ENCODE assay signal across 8 mouse cellular contexts in the genomic region with DNA sequence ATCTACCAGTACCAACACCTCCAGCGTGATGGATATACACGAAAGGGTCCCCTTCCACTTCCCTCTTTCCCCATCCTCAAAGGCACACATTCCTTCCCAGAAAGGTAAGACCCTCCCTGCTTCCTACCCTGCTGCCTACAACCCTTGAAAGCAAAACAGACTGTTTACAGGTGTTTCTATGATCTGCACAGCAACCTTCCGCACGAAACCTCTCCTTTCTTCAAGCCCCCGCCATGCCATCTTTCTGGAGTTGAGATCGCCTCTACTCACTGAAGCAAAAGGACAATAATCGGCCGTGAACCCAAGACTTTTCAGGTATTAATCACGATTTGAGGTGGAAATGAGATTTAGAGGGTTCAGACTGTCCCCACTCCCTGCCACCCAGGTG. TPM values are rescaled to one million over a fixed set of nuclear protein-coding genes. Genes with fewer than 3 reads are reported as not detected.
DNase-seq lines count a peak whose midpoint lies in the region; ATAC-seq and TF ChIP-seq lines count a peak whose summit lies in the region.

No protein-coding gene starts in this region.

- peak overlapping the region; percentile 91 for H3K4me2 ChIP-seq in heart, embryonic 16.5 days (ENCODE audit: low read depth, low read length)
- peak overlapping the region; percentile 75 for H3K4me2 ChIP-seq in hindbrain, embryonic 12.5 days (replicated peaks)
- H3K4me2 ChIP-seq in midbrain, embryonic 13.5 days (replicated peaks): peak overlapping the region; percentile 70

- no peak overlapping the region for H3K27ac ChIP-seq in heart, embryonic 16.5 days (ENCODE audit: low read length)
- H3K27ac ChIP-seq in bone marrow, adult 2 months (ENCODE audit: control insufficient read depth, insufficient read depth, low read depth, low read length, poor library complexity): no peak overlapping the region
- H3K27ac ChIP-seq in hindbrain, embryonic 12.5 days: no peak overlapping the region
- H3K27ac ChIP-seq in midbrain, embryonic 13.5 days: peak overlapping the region; percentile 66; the same call in 1 of the 2 replicates

- no peaks in the 10 kb centered on the region for H3K27me3 ChIP-seq in heart, embryonic 16.5 days (ENCODE audit: control insufficient read depth, insufficient read depth, low read length)
- H3K27me3 ChIP-seq in hindbrain, embryonic 12.5 days: no peaks in the 10 kb centered on the region
- no peaks in the 10 kb centered on the region for H3K27me3 ChIP-seq in midbrain, embryonic 13.5 days

- peaks cover 6% of the 10 kb centered on the region; the same call in 1 of the 2 replicates for H3K4me1 ChIP-seq in heart, embryonic 16.5 days (ENCODE audit: control insufficient read depth, insufficient read depth, low read length)
- peaks cover 2% of the 10 kb centered on the region; the same call in 1 of the 2 replicates for H3K4me1 ChIP-seq in bone marrow, adult 2 months (ENCODE audit: control insufficient read depth, insufficient read depth, low read length)
- peaks cover 5% of the 10 kb centered on the region; the same call in 1 of the 2 replicates for H3K4me1 ChIP-seq in hindbrain, embryonic 12.5 days
- H3K4me1 ChIP-seq in midbrain, embryonic 13.5 days (replicated peaks): peaks cover 9% of the 10 kb centered on the region

- H3K36me3 ChIP-seq in heart, embryonic 16.5 days (ENCODE audit: control insufficient read depth, insufficient read depth): no peaks in the 10 kb centered on the region
- peaks cover 26% of the 10 kb centered on the region for H3K36me3 ChIP-seq in hindbrain, embryonic 12.5 days
- H3K36me3 ChIP-seq in midbrain, embryonic 13.5 days: peaks cover 27% of the 10 kb centered on the region

- no peak for TF ChIP-seq POLR2A in bone marrow, adult 2 months (IDR thresholded peaks at IDR 0.05; ENCODE audit: borderline replicate concordance, control insufficient read depth, low read depth, low read length)

- TF ChIP-seq CTCF in bone marrow, adult 2 months (IDR thresholded peaks at IDR 0.05; ENCODE audit: control insufficient read depth, insufficient read depth, low read length): no peak

- peak overlapping the region; percentile 77 for H3K4me3 ChIP-seq in heart, embryonic 16.5 days (ENCODE audit: low read length)
- peak overlapping the region; percentile 76 for H3K4me3 ChIP-seq in bone marrow, adult 2 months (replicated peaks; ENCODE audit: control insufficient read depth, low read depth, low read length)
- H3K4me3 ChIP-seq in hindbrain, embryonic 12.5 days: peak overlapping the region; percentile 43
- peak overlapping the region; percentile 64 for H3K4me3 ChIP-seq in midbrain, embryonic 13.5 days (replicated peaks)

- H3K9me3 ChIP-seq in heart, embryonic 16.5 days (replicated peaks; ENCODE audit: control insufficient read depth, low read length): 0 out of 2 replicates have a peak, but pooled peaks cover 3% of the 10 kb centered on the region
- no peaks in the 10 kb centered on the region for H3K9me3 ChIP-seq in hindbrain, embryonic 12.5 days (replicated peaks)
- H3K9me3 ChIP-seq in midbrain, embryonic 13.5 days: no peaks in the 10 kb centered on the region

- DNase-seq in heart, postnatal 36 days: no peak
- no peak for DNase-seq in left cerebral cortex, postnatal 10 days (ENCODE audit: extremely low spot score in 1 of 2, low spot score in 2 of 2)
- no peak for DNase-seq in urinary bladder, postnatal 4 days (ENCODE audit: low spot score in 2 of 2)
- no peak for DNase-seq in frontal cortex, postnatal 36 days (ENCODE audit: low spot score in 2 of 2)

- WGBS in heart, embryonic 16.5 days: 53% methylated on average over 9 of the region's 9 CpGs
- 52% methylated on average over 9 of the region's 9 CpGs for WGBS in bone marrow, adult 2 months
- 60% methylated on average over 9 of the region's 9 CpGs for WGBS in hindbrain, embryonic 12.5 days
- WGBS in midbrain, embryonic 13.5 days: 64% methylated on average over 9 of the region's 9 CpGs

- intact Hi-C loops in heart, postnatal 36 days (cut with DNase I): loop anchor here (5.0 kb wide), 2 partner anchors 86 to 129 kb away; partner anchors contain the start of genes Zfp568 and Zfp84
- intact Hi-C loops in left cerebral cortex, postnatal 10 days (cut with DNase I): no loop called here

- no peak for ATAC-seq in heart, embryonic 16.5 days (replicated peaks; ENCODE audit: extremely low read depth, insufficient read depth, low FRiP score)
- ATAC-seq in hindbrain, embryonic 12.5 days (ENCODE audit: low FRiP score): no peak
- no peak for ATAC-seq in midbrain, embryonic 13.5 days

- H3K9ac ChIP-seq in heart, embryonic 16.5 days (ENCODE audit: low read length): peak overlapping the region; percentile 77
- H3K9ac ChIP-seq in hindbrain, embryonic 12.5 days: peak overlapping the region; percentile 75
- peak overlapping the region; percentile 77 for H3K9ac ChIP-seq in midbrain, embryonic 13.5 days (replicated peaks)

RNA-seq across cellular contexts. Expression of gene Zfp940, which starts 0.6 kb away (rescaled TPM):
- 1.5 TPM in 2 replicates for polyA plus RNA-seq in heart, embryonic 16.5 days (2015; fragmentation: Nextera tagmentation; extraction: Ambion mirVana)
- under 1 TPM; 0.39 to 0.49 TPM for total RNA-seq in heart, postnatal 36 days (2021)
- polyA plus RNA-seq in bone marrow, adult 2 months (2011; ENCODE audit: insufficient read depth, insufficient read length, low replicate concordance, missing spikeins): 0.34 and 6.7 TPM in 2 replicates
- polyA plus RNA-seq in hindbrain, embryonic 12.5 days (2016; fragmentation: Nextera tagmentation; extraction: Ambion mirVana): 11.4 and 11.8 TPM in 2 replicates
- polyA plus RNA-seq in midbrain, embryonic 13.5 days (2015; fragmentation: Nextera tagmentation; extraction: Ambion mirVana): 12.8 and 14.4 TPM in 2 replicates
- 10 to 100 TPM; 17.0 to 24.6 TPM for total RNA-seq in left cerebral cortex, postnatal 10 days (2021)

RNA-seq across cellular contexts. Expression of gene Zfp420, which starts 7.0 kb away (rescaled TPM):
- 4.2 and 5.4 TPM in 2 replicates for polyA plus RNA-seq in heart, embryonic 16.5 days (2015; fragmentation: Nextera tagmentation; extraction: Ambion mirVana)
- total RNA-seq in heart, postnatal 36 days (2021): 1 to 10 TPM; 2.9 TPM
- polyA plus RNA-seq in bone marrow, adult 2 months (2011; ENCODE audit: insufficient read depth, insufficient read length, low replicate concordance, missing spikeins): 0.79 and 5.3 TPM in 2 replicates
- polyA plus RNA-seq in hindbrain, embryonic 12.5 days (2016; fragmentation: Nextera tagmentation; extraction: Ambion mirVana): 12.7 and 14.6 TPM in 2 replicates
- polyA plus RNA-seq in midbrain, embryonic 13.5 days (2015; fragmentation: Nextera tagmentation; extraction: Ambion mirVana): 18.3 and 19.9 TPM in 2 replicates
- total RNA-seq in left cerebral cortex, postnatal 10 days (2021): 10 to 100 TPM; 14.6 to 14.7 TPM

RNA-seq across cellular contexts. Expression of gene Zfp790, which starts 36.9 kb away (rescaled TPM):
- 12.6 and 12.9 TPM in 2 replicates for polyA plus RNA-seq in heart, embryonic 16.5 days (2015; fragmentation: Nextera tagmentation; extraction: Ambion mirVana)
- total RNA-seq in heart, postnatal 36 days (2021): 10 to 100 TPM; 10.9 to 11.9 TPM
- polyA plus RNA-seq in bone marrow, adult 2 months (2011; ENCODE audit: insufficient read depth, insufficient read length, low replicate concordance, missing spikeins): 2.1 and 3.8 TPM in 2 replicates
- 26.3 and 27.2 TPM in 2 replicates for polyA plus RNA-seq in hindbrain, embryonic 12.5 days (2016; fragmentation: Nextera tagmentation; extraction: Ambion mirVana)
- polyA plus RNA-seq in midbrain, embryonic 13.5 days (2015; fragmentation: Nextera tagmentation; extraction: Ambion mirVana): 29.7 and 29.9 TPM in 2 replicates
- 10 to 100 TPM; 20.1 to 22.2 TPM for total RNA-seq in left cerebral cortex, postnatal 10 days (2021)

RNA-seq across cellular contexts. Expression of gene Zfp27, which starts 53.5 kb away (rescaled TPM):
- 8.5 and 9.6 TPM in 2 replicates for polyA plus RNA-seq in heart, embryonic 16.5 days (2015; fragmentation: Nextera tagmentation; extraction: Ambion mirVana)
- total RNA-seq in heart, postnatal 36 days (2021): 1 to 10 TPM; 7.9 to 8.9 TPM
- 0.97 and 3.4 TPM in 2 replicates for polyA plus RNA-seq in bone marrow, adult 2 months (2011; ENCODE audit: insufficient read depth, insufficient read length, low replicate concordance, missing spikeins)
- 14.9 and 15.3 TPM in 2 replicates for polyA plus RNA-seq in hindbrain, embryonic 12.5 days (2016; fragmentation: Nextera tagmentation; extraction: Ambion mirVana)
- 14.8 and 15.6 TPM in 2 replicates for polyA plus RNA-seq in midbrain, embryonic 13.5 days (2015; fragmentation: Nextera tagmentation; extraction: Ambion mirVana)
- 10 to 100 TPM; 21.4 to 21.9 TPM for total RNA-seq in left cerebral cortex, postnatal 10 days (2021)

RNA-seq across cellular contexts. Expression of gene Zfp383, which starts 55.2 kb away (rescaled TPM):
- 3.0 and 3.2 TPM in 2 replicates for polyA plus RNA-seq in heart, embryonic 16.5 days (2015; fragmentation: Nextera tagmentation; extraction: Ambion mirVana)
- 1 to 10 TPM; 6.1 to 9.9 TPM for total RNA-seq in heart, postnatal 36 days (2021)
- polyA plus RNA-seq in bone marrow, adult 2 months (2011; ENCODE audit: insufficient read depth, insufficient read length, low replicate concordance, missing spikeins): 1.6 and 3.9 TPM in 2 replicates
- 7.0 and 8.5 TPM in 2 replicates for polyA plus RNA-seq in hindbrain, embryonic 12.5 days (2016; fragmentation: Nextera tagmentation; extraction: Ambion mirVana)
- polyA plus RNA-seq in midbrain, embryonic 13.5 days (2015; fragmentation: Nextera tagmentation; extraction: Ambion mirVana): 8.7 and 8.9 TPM in 2 replicates
- 1 to 10 TPM; 7.9 to 8.0 TPM for total RNA-seq in left cerebral cortex, postnatal 10 days (2021)
